Mouse (Mus musculus) layer of hippocampus, adult 9-10 months (tissue): ENCODE data around the gene Galnt17.

ENCODE experiments used
- DNase-seq: peaks from one replicate; pipeline ENCODE4 v3.0.0; 2022; ENCODE audit warnings: low spot score

Galnt17 gene

GRCm38 (mm10) chr5:130927138-130927793, 381.0 kb downstream of the Galnt17 start:
- DNase-seq: no peak

GRCm38 (mm10) chr5:130925681-130926080, 382.6 kb downstream of the Galnt17 start:
- no peak for DNase-seq

DNA sequence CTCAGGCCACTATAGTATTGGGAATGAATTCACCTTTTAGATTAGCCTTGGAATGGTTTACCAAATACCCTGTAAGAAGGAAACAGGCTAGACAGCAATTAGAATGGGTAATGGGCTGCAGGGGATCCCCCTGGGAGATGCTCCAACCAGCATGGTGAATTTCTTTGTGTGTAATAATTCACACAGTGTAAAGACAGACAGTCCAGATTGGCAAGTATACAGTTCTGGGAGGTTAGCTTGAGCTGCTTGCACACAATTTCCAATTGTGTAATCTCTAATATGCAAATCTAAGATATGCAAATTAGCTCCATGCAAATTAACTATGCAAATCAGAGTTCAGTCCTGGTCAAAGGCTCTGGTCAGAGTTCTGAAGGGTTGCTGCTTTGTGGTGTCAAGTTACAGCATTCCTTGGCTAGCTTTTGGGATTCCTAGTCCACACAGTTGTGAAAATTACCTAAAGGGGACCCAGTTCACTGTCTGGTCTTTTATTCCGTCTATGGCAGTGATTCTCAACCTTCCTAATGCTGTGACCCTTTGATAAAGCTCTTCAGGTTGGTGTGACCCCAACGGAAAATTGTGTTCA, 384.0 kb downstream of the Galnt17 start:
- no peak for DNase-seq

DNA sequence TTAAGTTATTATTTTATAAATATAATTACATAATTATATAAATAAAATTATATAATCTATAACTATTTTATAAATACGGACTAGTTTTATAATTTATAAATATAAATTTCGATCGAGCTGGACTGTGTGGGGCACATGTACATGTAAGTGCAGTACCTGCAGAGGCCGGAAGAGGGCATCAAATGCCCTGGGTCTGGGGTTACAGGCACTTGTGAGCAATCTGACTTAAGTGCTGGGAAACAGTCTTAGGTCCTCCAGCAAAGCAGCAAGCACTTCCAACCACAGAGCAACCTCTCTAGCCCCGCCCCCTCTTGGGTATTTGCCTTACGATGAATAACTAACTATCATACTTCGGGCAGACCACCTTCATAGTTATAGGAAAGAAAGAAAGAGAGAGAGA, 388.3 kb downstream of the Galnt17 start:
- no peak for DNase-seq

- DNase-seq: no peak
Observed at GRCm38 (mm10) chr5:130914606-130915005, 393.7 kb downstream of the Galnt17 start.

DNA sequence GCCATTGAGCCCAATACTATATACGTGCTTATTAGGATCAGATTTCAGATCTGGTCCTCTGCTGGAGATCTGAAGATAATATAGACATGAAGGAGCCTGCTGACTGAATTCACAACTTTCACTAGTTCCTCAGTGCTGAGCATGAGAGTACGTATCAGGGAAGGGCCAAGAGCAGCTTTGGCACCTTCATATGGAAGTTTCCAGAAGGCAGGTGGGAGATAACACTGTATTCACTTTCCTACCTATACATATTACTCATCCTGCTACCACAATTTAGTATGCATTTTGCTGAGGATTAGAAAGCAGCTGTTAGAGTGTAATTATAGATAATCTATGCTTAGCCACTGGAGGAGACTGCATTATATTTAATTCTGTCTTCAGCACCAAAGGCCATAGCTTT, 396.7 kb downstream of the Galnt17 start:
- DNase-seq: no peak

DNA sequence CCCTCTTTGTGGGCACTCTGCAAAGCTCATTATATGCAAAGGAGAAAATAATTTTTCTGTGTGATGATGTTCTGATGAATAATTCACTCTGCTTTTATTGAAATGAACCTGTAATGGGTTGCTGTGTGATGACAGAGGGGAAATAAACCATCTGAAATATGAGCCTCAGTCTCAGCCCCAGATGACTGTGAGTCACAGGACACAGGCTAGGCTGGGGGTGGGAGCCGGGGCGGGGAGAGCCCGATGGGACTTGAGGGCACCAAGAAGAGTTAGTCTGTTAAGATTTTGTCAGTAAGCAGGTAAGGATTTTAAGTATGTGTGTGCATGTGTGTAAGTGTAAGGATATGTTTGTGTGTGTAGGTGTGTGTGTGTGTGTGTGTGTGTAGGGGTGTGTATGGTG, 406.6 kb downstream of the Galnt17 start:
- DNase-seq: no peak

- no peak for DNase-seq
Observed at GRCm38 (mm10) chr5:130895991-130896390, 412.3 kb downstream of the Galnt17 start.

- DNase-seq: no peak
Observed at GRCm38 (mm10) chr5:130891735-130892134, 416.6 kb downstream of the Galnt17 start.

- DNase-seq: no peak
Observed at GRCm38 (mm10) chr5:130880331-130880730, 428.0 kb downstream of the Galnt17 start.

- no peak for DNase-seq
Observed at GRCm38 (mm10) chr5:130875391-130875790, 432.9 kb downstream of the Galnt17 start.

- no peak for DNase-seq
Observed at GRCm38 (mm10) chr5:130871086-130871485, 437.2 kb downstream of the Galnt17 start.

GRCm38 (mm10) chr5:130869869-130870268, 438.4 kb downstream of the Galnt17 start:
- no peak for DNase-seq

DNA sequence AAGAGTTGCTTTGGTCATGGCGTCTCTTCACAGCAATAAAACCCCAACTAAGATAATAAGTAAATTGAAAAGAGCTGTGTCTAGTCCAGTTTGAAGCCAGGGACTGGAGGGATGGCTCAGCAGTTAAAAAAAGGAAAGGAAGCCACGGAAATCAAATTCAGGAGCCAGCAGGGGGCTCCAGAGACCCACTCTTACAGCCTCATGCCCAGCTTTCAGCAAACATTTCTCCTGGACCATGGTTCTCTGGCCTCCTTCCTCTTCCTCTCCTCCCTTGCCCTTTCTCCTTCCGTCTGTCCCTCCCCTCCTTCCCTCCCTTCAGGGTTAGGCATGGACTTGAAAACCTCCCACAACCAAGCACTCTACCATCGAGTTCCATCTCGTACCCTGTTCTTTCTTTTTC, 446.0 kb downstream of the Galnt17 start:
- peak; percentile 22 for DNase-seq

GRCm38 (mm10) chr5:130859736-130860135, 448.6 kb downstream of the Galnt17 start:
- no peak for DNase-seq

DNA sequence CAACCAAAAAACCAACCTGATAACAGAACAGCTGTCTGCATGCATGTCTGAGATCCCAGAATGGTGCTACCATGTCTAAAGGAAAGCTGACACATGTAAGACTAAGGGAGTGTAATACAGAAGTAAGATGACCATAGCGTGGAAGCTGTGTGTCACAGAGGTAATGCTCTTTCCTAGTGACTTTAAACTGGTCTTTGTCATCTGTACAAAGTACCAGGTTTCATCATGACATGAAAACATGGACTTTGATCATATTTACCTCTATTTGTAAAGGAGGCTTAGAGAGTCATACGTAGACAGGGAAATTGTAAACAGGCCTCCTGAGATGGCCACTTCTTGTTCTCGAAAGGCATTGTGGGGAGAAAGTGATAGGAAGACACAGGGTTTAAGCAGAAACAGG, 449.6 kb downstream of the Galnt17 start:
- DNase-seq: no peak

DNA sequence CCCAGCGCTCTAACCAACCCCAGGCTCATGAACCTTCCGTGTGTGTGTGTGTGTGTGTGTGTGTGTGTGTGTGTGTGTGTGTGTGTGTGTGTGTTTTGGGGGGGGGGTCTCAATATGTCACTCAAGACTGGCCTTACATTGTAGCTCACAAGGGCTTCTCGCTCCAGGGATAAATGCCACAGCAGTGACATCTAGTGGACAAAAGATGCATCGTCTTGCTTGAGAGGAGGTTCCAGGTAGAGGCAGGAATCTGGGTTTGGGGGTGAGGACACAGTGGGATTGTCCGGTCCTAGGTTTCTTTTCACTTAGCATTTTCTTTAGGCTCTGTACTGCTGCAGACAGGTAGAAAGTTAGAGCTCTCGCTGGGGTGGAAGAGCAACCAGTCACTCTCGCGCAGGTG, 450.1 kb downstream of the Galnt17 start:
- no peak for DNase-seq

DNA sequence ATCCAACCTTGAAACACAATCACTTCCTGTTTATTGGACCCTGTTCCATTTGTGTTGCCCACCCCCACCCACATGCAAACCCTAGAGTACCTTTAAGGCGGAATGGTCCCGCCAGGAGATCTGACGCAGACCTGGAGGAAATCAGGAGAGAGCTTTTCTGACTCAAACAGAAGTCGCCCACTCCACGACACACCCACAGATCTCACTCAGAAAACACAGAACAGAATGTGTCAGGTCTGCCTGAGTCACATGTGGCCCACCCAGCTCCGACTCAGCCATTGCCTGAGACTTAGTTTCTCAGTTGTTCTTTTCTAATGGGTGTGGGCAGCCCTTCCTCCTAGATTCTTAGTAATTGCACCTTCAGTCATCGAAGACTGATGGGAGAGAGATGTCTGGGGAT, 453.9 kb downstream of the Galnt17 start:
- peak; percentile 12 for DNase-seq

DNA sequence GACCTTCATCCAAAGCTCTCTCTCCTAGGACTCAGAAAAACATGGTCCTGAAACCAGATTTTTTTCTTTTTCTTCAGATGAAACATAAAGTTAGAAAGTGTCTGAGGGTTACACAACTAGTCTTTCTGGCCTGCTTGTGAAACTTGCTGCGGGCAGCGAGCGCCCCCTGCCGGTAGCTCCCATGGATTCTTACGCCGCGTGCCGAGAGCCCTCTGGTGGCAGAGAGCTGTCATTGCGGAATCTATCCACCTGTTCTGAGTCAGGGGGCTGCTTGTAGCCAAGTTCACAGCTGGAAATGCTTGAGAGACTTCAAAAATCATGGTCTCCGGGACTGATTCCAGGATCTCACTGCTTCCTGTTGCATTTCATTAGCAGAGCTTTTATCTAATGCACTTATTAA, 454.9 kb downstream of the Galnt17 start:
- peak; percentile 68 for DNase-seq

DNA sequence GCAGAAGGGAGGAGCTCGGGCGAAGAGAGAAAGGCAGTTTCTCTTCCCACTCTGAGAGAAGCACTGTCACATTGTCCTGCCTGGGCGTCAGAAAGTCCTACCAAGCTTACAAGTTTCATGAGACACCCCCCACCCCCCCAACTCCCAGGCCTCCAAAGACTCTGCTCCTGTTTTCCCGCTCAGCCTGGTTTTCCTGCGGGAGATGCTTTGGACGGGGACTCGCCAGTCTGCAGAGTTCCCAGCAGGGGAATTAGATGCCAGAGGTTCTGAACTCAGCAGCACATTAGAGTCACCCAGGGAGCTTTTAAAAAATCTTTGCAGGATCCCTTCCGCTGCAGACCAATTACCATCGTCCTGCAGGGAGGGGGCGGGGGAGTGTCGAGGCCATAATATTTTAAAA, 456.1 kb downstream of the Galnt17 start:
- no peak for DNase-seq

DNA sequence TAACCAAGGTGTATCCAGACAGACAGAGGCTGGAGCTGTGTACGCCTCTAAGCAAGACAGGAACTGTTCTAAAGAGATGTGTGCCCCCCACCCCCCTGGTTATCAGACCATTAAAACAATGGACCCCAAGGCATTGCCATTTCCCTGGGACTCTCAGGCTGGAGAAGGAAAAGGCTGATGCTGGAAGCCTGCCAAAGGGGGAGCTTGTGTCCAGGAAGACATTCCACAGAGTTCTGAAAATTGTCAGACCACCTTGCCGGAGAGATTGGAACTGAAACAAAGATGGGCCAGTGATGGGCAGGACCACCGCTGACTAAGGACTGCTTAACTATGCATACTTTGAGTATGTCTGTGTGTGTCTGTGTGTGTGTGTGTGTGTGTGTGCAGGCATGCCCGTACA, 458.7 kb downstream of the Galnt17 start:
- no peak for DNase-seq

GRCm38 (mm10) chr5:130848562-130848961, 459.7 kb downstream of the Galnt17 start:
- no peak for DNase-seq

DNA sequence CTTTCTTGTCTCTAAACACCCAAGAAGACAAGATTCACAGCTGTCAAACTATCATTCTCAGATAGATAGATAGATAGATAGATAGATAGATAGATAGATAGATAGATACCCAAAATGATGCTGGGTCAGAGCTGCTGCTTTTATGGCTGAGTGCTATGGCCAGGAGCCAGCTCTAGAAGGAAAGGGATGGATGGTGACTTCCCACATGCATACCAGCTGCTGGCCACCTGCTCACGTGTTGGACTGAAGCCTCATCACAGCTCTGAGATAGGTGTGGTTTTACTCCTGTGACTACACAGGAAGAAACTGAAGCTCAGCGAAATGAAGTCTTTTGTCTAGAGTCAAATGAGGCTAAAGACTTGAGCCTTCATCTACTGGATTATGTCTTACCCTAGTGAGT, 482.5 kb downstream of the Galnt17 start:
- DNase-seq: no peak
